Mouse (Mus musculus): ENCODE results near the gene Arsg.

DNA sequence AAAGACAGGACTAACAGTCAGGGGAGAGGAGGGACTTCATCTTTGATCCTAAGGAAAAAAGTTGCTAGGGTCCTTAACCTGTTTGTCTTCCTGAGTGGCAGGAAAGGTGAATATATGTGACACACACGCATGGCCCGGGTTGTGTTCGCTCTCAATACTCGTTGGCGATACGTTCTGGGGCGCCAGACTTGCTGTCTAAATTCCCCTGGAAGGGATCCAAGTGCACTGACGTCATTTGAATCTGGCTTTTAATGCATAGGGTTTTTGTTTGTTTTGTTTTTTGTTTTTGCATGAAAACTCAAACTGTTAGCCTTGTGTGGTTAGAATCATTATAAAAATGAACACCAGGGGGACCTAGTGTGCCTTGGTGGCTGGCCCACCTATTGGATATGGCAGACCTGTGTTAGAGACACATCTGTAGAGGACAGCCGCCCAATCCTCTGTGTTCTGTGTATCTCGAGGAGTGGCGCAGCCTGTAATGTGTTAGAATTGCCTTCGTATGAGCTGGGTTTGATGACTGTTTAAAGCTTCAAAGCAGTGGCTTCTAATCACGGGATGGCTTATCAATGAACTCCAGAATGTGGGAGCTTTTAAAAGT, 27.6 kb upstream of the Arsg start:
- TF ChIP-seq CTCF (IDR thresholded peaks at IDR 0.05; ENCODE audit: low read depth) (peak; percentile 89), EP300 (optimal IDR thresholded peaks at IDR 0.05) (no peak)
